Mouse (Mus musculus) spleen, adult 2 months (tissue): ENCODE results near the gene Il12rb2.

ENCODE experiments used
- CTCF ChIP-seq: fragments of 200-500 bp; IDR thresholded peaks from 2 replicates; pipeline ENCODE4 v1.5.1; 2011; ENCODE audit warnings: mild to moderate bottlenecking, inconsistent platforms; ENCODE audit not compliant: insufficient read depth, insufficient read length, insufficient replicate concordance; ENCODE audit errors: extremely low read depth
- POLR2A ChIP-seq: fragments of 200-500 bp; IDR thresholded peaks from 2 replicates; pipeline ENCODE4 v1.6.1; 2011; ENCODE audit warnings: low read depth, low read length, inconsistent platforms

- TF ChIP-seq POLR2A = no peak
- TF ChIP-seq CTCF = no peak
Measured at GRCm38 (mm10) chr6:67323788-67324187, 52.2 kb downstream of the Il12rb2 start.
